Mouse (Mus musculus) midbrain, embryonic 10.5 days (tissue): Measurements from ENCODE around the gene Hyls1. TPM values are rescaled to one million over a fixed set of nuclear protein-coding genes. Genes with fewer than 3 reads are reported as not detected.
"Not testable (repeated sequence)": the region's sequence is repeated elsewhere in the genome, so short reads cannot be mapped to it uniquely, and the experiment has no call there.

ENCODE experiments used
- DNase-seq: peaks from one replicate; pipeline ENCODE4 v3.0.0-alpha.2; 2017; ENCODE audit warnings: low spot score
- H3K27ac ChIP-seq: fragments of 300-500 bp; sonication (generic); replicated peaks from 2 replicates; pipeline ENCODE4 v1.5.1; 2016; ENCODE audit warnings: mild to moderate bottlenecking
- H3K27me3 ChIP-seq: fragments of 300-500 bp; sonication (generic); 2 replicates; pipeline ENCODE4 v1.6.1; 2016; ENCODE audit warnings: low read depth, mild to moderate bottlenecking; ENCODE audit not compliant: poor library complexity, severe bottlenecking
- H3K36me3 ChIP-seq: fragments of 300-500 bp; sonication (generic); 2 replicates; pipeline ENCODE4 v1.6.1; 2016; ENCODE audit warnings: mild to moderate bottlenecking, moderate library complexity
- H3K4me1 ChIP-seq: fragments of 300-500 bp; sonication (generic); 2 replicates; pipeline ENCODE4 v1.6.1; 2016
- H3K4me3 ChIP-seq: fragments of 300-500 bp; sonication (generic); 2 replicates; pipeline ENCODE4 v1.5.1; 2016; ENCODE audit warnings: mild to moderate bottlenecking, moderate library complexity
- H3K9me3 ChIP-seq: fragments of 300-500 bp; sonication (generic); replicated peaks from 2 replicates; pipeline ENCODE4 v1.6.1; 2016; ENCODE audit warnings: mild to moderate bottlenecking
- WGBS: fragments of 180-500 bp; shearing (Covaris S2); methylation state at CpG from one replicate; pipeline ENCODE4 v1.1.7; 2016; 5-methylcytosine and 5-hydroxymethylcytosine counted together
- polyA plus RNA-seq: library from polyadenylated mRNA; unstranded; fragments of >200 nt; fragmentation: Nextera tagmentation; extraction: Ambion mirVana; gene quantifications from 2 replicates; pipeline ENCODE4 v1.2.1, GENCODE M21; 2016

Hyls1 gene
- 26.2 and 30.2 TPM in 2 replicates for polyA plus RNA-seq

DNA sequence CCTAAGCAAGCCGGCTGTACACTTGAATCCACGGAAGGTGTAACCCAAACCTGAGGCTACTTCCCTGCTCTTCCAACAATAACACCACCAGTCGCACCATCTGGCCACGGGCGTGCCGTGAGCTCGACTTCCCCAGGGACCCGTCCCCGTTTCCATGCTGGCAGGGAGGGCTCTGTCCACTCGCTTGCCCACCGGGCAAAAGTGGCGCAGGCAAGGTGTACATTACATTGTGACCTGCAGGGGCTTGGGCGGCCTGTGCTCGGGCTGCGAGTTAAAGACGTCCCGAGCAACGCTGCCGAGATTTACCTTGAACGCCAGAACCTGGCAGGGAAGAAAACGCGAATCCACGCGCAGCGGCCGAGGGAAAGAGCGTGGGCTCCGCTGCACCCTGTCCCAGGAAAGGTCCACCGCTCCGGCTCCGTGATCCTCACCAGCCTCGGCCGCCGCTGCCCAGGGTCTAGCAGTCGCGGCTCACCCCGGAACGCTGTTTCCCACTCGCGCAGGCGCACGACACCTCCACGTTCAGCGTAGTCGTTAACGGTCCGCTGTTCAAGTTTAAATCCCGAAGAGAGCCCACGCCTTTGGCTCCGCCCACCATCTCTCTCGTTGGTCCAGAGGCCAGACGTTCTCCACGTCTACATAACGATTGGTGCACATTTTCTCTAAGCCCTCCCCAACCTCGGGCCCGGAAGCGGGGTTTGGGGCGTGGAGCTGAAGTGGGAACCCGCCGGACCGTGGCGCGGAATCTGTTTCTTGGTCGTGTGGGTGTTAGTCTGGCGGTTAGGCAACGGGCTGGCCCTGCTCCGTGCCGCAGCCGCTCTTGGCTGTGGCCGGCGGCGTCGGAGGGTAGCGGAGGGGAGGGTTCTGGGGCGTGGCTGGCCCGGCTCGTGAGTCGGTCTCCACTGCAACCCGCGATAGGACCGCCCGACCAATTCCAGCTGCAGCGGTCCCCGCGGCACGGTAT is at the start of gene Hyls1, which contains the start of gene Pate2:
Gene Hyls1, minus strand, starts transcription at position 828 of the 964 bp plus-strand sequence.
Gene Pate2, plus strand, starts transcription at position 714 of the 964 bp plus-strand sequence.
- Histone ChIP-seq H3K9me3 (no peaks in the 10 kb centered on the region), H3K4me3 (peak within 1 kb of the TSS; percentile 82), H3K27ac (peak within 1 kb of the TSS; percentile 96), H3K36me3 (peaks cover 36% of the 10 kb centered on the region), H3K4me1 (peaks cover 29% of the 10 kb centered on the region), H3K27me3 (peaks cover 22% of the 10 kb centered on the region)
- WGBS: under 1% methylated on average over 86 of the region's 86 CpGs
- DNase-seq: peak; percentile 92

DNA sequence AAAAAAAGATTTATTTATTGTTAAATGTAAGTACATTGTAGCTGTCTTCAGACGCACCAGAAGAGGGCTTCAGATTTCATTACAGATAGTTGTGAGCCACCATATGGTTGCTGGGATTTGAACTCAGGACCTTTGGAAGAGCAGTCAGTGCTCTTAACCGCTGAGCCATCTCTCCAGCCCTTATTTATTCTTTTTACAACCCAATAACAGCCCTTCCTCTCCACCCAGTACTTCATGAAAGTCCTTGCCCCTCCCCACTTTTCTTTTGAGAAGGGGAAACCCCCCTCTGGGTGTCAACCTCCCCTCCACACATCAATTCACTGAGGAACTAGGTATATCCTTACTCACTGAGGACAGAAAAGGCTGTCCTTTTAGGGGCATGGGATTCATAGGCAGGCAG is 46.6 kb upstream of the Hyls1 start:
- not testable (repeated sequence) for H3K27me3 ChIP-seq, H3K4me3 ChIP-seq, H3K36me3 ChIP-seq, H3K9me3 ChIP-seq, DNase-seq, H3K27ac ChIP-seq, H3K4me1 ChIP-seq
- WGBS: 76% methylated on average over 2 of the region's 2 CpGs

DNA sequence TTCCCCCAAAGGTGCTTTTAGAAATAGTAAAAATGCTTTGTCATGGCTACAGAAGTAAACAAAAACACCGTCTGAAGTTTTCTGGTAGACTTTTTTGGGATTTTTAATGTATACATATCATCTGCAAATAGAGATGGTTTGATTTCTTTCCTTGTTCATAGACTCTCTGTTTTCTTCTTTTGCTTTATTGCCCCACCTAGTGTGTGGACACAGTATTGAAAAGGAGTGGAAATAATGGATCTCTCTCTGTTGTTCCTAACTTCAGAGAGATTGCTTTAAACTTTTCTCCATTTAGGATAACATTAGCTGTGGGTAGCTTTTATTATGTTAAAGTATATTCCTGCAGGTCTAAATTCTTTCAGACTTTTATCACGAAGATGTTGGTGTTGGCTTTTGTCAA is 43.8 kb upstream of the Hyls1 start:
- no peaks in the 10 kb centered on the region for H3K27me3 ChIP-seq
- H3K4me3 ChIP-seq: no peak overlapping the region
- no peak for DNase-seq
- WGBS: 31% methylated on average over 2 of the region's 2 CpGs
- no peak overlapping the region for H3K27ac ChIP-seq
- H3K4me1 ChIP-seq: no peaks in the 10 kb centered on the region
- H3K9me3 ChIP-seq: no peaks in the 10 kb centered on the region
- H3K36me3 ChIP-seq: no peaks in the 10 kb centered on the region

DNA sequence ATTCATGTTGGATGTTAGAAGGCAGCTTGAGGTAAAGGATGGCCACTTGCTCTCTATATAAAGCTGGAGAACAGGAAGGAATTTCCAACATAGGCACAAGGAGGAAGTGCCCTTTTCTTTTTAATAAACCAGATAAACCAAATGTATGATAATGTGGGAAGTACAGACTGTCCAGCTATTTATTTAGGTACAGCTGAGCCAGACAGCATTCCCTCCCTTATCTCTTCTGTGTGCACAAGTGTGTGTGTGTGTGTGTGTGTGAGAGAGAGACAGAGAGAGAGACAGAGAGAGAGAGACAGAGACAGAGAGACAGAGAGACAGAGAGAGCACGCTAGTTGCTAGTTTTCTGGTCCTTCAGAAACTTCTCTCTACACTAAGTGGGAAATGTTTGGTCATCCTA is 41.6 kb upstream of the Hyls1 start, which contains the start of gene Pate4:
Gene Pate4, minus strand, starts transcription at position 101 of the 400 bp plus-strand sequence.
- no peaks in the 10 kb centered on the region for H3K9me3 ChIP-seq
- DNase-seq: no peak
- H3K4me3 ChIP-seq: no peak within 1 kb of the TSS
- no peaks in the 10 kb centered on the region for H3K4me1 ChIP-seq
- H3K27ac ChIP-seq: no peak within 1 kb of the TSS
- WGBS: 89% methylated on average over 1 of the region's 1 CpGs
- no peaks in the 10 kb centered on the region for H3K36me3 ChIP-seq
- H3K27me3 ChIP-seq: no peaks in the 10 kb centered on the region

DNA sequence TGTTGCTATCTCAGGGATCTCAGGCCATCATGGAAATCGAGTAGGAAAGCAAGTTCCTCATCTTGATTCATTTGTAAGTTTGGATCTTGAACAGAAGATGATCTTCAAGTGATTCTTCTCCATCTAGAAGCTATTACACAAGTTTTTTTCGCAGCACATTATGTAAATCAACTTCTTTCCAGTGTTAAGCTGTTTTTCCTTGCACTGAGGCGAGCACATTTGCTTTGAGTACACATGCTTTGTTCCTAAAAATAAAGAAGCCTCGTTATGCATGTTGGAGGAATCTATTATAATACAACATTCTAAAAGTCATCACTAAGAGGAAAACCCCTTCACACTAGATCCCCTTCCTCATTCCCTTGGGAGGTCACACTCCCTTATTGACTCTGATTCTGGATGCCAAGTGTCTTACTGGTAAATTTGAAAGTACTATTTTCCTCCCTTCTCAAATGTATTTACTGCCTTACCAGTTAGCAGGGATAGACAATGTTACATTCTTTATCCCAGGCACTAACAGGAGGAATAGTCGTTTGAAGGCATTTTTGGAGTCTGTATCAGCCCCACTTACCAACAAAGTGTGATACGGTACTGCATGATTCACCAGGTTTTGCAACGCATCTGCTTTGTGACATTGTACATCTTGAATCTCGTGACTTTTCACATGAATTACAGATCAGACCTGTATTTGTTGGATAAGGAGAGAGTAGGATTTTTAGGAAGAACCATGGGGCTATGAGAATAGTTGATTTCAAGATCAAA is 37.6 kb upstream of the Hyls1 start:
- DNase-seq: no peak
- Histone ChIP-seq H3K27me3 (no peaks in the 10 kb centered on the region), H3K36me3 (no peaks in the 10 kb centered on the region), H3K27ac (no peak overlapping the region), H3K4me1 (no peaks in the 10 kb centered on the region), H3K9me3 (0 out of 2 replicates have a peak, but pooled peaks cover 7% of the 10 kb centered on the region), H3K4me3 (no peak overlapping the region)
- WGBS: 72% methylated on average over 8 of the region's 8 CpGs

DNA sequence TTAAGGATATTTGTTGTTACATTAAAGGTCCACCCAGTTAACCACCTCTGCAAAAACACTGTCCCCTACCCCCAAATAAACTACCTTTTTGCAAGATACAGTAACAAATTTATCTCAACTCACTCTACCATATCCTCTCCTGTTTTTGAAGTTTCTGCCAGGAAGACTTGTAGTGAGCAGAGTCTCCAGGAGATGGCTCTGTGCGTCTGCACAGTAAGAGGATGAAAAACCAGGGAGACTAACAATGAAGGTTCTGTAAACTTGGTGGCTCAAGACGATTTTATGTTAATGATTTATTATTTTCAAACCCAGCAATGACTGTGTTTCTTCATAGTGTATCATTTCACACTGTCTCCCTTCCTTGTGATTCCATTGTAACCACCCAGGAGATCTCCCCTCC is 22.7 kb upstream of the Hyls1 start:
- Histone ChIP-seq H3K4me1 (no peaks in the 10 kb centered on the region), H3K27ac (no peak overlapping the region), H3K36me3 (no peaks in the 10 kb centered on the region), H3K9me3 (peaks cover 8% of the 10 kb centered on the region; the same call in 1 of the 2 replicates), H3K4me3 (no peak overlapping the region), H3K27me3 (no peaks in the 10 kb centered on the region)
- 24% methylated on average over 2 of the region's 2 CpGs for WGBS
- no peak for DNase-seq

DNA sequence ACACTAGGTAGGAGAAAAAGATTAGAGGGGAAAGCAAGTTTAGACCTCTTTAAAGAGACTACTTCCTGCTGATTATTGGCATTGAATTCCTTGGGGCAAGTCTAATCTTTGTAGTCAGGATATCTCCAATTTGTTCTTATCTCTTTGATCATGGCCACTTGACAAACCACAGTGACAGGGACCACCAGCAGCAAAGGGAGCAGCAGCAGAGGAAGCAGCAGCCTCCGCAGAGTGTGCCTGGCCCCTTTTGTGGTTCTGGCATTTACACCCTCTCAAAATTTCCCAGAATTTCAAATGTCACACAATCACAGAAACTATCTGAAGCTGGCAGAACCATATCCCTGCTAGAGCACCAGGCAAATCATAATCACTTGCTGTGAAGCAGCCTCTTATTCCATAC is 17.5 kb upstream of the Hyls1 start:
- no peak for DNase-seq
- H3K27ac ChIP-seq: no peak overlapping the region
- H3K27me3 ChIP-seq: no peaks in the 10 kb centered on the region
- no peaks in the 10 kb centered on the region for H3K4me1 ChIP-seq
- 53% methylated on average over 1 of the region's 1 CpGs for WGBS
- no peak overlapping the region for H3K4me3 ChIP-seq
- no peaks in the 10 kb centered on the region for H3K9me3 ChIP-seq
- H3K36me3 ChIP-seq: no peaks in the 10 kb centered on the region

DNA sequence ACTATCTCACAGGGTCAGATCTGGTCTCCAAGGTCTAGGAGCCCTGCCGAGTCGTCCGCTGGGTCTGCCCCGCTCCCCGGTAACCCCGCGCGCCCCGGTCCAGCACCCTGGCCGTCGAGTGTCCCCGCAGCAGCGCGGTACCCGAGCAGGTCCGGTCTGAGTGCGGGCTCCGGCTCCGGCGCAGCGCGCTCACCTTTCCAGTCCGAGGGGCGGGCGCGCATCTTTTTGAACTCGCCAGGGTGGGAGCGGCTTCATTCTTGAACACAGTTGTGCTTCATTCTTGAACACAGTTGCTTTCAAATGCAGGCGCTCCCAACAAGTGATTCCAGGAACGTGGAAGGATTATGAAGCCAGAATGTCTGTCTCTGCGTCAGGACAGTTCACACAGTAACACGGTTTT is 4.2 kb upstream of the Hyls1 start:
- WGBS: 6% methylated on average over 32 of the region's 32 CpGs
- peaks cover 14% of the 10 kb centered on the region for H3K4me1 ChIP-seq
- no peaks in the 10 kb centered on the region for H3K9me3 ChIP-seq
- peak; percentile 25 for DNase-seq
- peak overlapping the region; percentile 51 for H3K4me3 ChIP-seq
- H3K27me3 ChIP-seq: peaks cover 40% of the 10 kb centered on the region
- H3K36me3 ChIP-seq: no peaks in the 10 kb centered on the region
- H3K27ac ChIP-seq: no peak overlapping the region

DNA sequence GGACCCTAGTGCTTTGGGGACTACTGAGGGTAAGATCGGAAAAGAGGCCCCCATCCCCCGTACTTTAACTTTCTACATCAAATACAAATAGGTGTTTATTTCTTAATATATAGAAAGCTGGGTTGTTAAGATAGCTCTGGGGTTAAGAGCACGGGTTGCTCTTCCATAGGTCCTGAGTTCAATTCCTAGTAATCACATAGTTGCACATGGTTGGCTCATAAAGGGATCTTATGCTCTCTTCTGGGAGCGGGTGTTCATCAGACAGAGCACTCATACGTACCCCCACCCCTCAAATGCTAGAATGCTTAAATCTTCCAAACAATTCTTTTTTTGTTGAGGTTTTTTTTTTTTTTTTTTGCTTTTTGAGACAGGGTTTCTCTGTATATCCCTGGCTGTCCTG is 465 bp upstream of the Hyls1 start:
- WGBS: 14% methylated on average over 5 of the region's 5 CpGs
- peaks cover 29% of the 10 kb centered on the region for H3K4me1 ChIP-seq
- no peaks in the 10 kb centered on the region for H3K9me3 ChIP-seq
- peaks cover 28% of the 10 kb centered on the region for H3K36me3 ChIP-seq
- no peak for DNase-seq
- peaks cover 30% of the 10 kb centered on the region for H3K27me3 ChIP-seq
- peak overlapping the region; percentile 96 for H3K27ac ChIP-seq
- peak overlapping the region; percentile 82 for H3K4me3 ChIP-seq

DNA sequence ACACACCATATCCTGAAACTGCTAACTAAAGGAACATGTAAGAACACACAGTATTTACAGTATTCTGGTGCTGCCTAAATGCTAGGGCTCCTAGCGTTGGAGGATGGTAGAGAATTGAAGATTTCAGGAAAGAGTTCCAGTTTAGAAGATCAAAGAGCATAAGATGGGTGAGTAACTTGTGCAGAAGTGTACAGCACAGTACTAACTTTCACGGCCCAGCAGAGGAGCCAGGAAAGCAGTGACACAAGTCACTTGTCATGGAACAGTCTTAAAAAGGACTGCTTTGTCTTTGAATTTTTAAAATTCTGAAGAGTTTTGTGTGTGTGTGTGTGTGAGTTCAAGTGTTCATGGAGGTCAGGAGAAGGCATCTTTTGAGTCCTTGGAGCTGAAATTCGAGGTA is 2.2 kb downstream of the Hyls1 start:
- 86% methylated on average over 3 of the region's 3 CpGs for WGBS
- Histone ChIP-seq H3K27me3 (peaks cover 4% of the 10 kb centered on the region; the same call in 1 of the 2 replicates), H3K4me1 (peaks cover 22% of the 10 kb centered on the region), H3K36me3 (peaks cover 55% of the 10 kb centered on the region), H3K27ac (no peak overlapping the region), H3K4me3 (no peak overlapping the region), H3K9me3 (no peaks in the 10 kb centered on the region)
- no peak for DNase-seq

DNA sequence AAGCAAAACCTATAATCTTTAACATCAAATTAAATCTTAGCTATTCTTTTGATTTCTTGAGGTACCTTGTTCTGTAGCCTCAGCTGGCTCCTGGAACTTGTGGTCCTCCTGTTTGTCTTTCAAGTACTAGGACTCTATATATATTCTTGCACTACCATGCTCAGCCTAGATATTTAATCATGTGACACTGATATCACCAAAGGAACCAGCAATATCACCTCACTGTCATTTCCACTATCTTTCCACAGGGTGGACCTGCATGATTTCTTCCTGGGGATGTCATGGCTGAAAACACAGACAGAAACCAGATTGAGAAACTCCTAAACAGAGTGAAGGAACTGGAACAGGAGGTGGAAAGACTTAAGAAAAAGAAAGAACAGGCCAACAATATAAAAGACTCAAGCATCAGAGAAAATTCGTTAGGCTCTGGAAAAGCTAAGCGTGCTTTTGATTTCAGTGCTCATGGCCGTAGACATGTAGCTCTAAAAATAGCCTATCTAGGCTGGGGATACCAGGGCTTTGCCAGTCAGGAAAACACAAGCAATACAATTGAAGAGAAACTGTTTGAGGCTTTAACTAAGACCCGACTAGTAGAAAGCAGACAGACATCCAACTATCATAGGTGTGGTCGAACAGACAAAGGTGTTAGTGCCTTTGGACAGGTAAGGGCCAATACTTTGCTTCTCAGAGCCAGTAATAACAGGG is 5.5 kb downstream of the Hyls1 start:
- DNase-seq: no peak
- Histone ChIP-seq H3K4me3 (no peak overlapping the region), H3K27me3 (no peaks in the 10 kb centered on the region), H3K9me3 (no peaks in the 10 kb centered on the region), H3K27ac (no peak overlapping the region), H3K36me3 (peaks cover 77% of the 10 kb centered on the region), H3K4me1 (peaks cover 23% of the 10 kb centered on the region)
- 90% methylated on average over 5 of the region's 5 CpGs for WGBS

DNA sequence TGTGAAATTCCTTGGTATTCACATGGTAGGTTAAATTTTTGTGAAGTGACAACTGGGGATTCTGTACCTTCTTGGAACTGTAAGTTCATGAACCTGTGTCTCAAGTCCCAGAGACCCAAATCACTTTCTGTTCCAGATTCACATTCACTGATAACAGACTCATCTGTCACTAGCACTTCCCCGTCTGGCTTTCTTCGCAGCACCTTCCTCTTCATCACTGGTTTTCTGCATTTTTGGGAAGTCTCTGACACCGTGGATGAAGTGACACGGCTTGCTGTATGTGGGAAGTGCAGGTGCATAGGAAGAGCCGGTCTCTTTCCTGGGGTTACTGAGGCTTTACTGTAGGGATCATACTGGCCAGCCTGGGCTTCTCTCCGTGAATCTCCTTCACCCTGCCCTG is 8.6 kb downstream of the Hyls1 start:
- H3K27ac ChIP-seq: no peak overlapping the region
- H3K4me1 ChIP-seq: peaks cover 25% of the 10 kb centered on the region
- no peaks in the 10 kb centered on the region for H3K9me3 ChIP-seq
- peaks cover 14% of the 10 kb centered on the region for H3K27me3 ChIP-seq
- no peak for DNase-seq
- H3K4me3 ChIP-seq: no peak overlapping the region
- 88% methylated on average over 6 of the region's 6 CpGs for WGBS
- peaks cover 59% of the 10 kb centered on the region for H3K36me3 ChIP-seq
